Mouse (Mus musculus): Measurements from ENCODE around the gene Syt13.

DNA sequence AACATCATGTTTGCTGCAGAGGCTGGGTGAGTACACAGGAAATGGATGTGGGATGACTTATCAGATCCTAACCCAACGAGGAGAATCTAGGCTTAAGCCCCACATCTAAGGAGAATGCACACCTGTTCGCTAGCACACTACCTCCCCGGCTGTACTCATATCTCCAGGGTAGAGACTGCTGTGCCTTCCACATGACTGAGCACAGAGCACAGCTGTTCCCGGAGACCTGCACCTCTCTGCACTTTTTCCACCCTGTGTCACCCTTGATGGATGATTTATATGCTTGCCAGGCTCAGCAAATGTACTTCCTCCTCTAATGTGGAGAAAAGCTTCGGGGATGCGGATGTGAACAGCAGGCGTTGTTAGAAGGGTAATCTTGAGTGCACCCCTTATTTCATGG, 16.2 kb downstream of the Syt13 start:
- TF ChIP-seq USF1 (IDR thresholded peaks at IDR 0.05; ENCODE audit: low read depth, low read length) (no peak), TCF12 (IDR thresholded peaks at IDR 0.05; ENCODE audit: low read depth, low read length) (no peak), MYC (IDR thresholded peaks at IDR 0.05; ENCODE audit: low read depth, low read length) (no peak), GABPA (IDR thresholded peaks at IDR 0.05; ENCODE audit: insufficient replicate concordance, low read depth, low read length) (no peak), ELF1 (IDR thresholded peaks at IDR 0.05; ENCODE audit: low read depth, low read length) (no peak), MAFK (IDR thresholded peaks at IDR 0.05; ENCODE audit: insufficient replicate concordance, low read length) (no peak), CTCF (conservative IDR thresholded peaks at IDR 0.05 in 1 of 2, IDR thresholded peaks at IDR 0.05 in 1 of 2; ENCODE audit: low read depth in 2 of 2, low read length in 2 of 2) (no peak), SIN3A (IDR thresholded peaks at IDR 0.05; ENCODE audit: low read length) (no peak), POLR2A (IDR thresholded peaks at IDR 0.05; ENCODE audit: low read depth, low read length) (no peak), ZKSCAN1 (IDR thresholded peaks at IDR 0.05; ENCODE audit: borderline replicate concordance, low read depth, low read length) (no peak), POLR2AphosphoS2 (IDR thresholded peaks at IDR 0.05; ENCODE audit: low read depth, low read length) (no peak), EP300 (IDR thresholded peaks at IDR 0.05; ENCODE audit: low read length) (no peak), CHD2 (IDR thresholded peaks at IDR 0.05; ENCODE audit: low read length) (no peak), TBP (conservative IDR thresholded peaks at IDR 0.05; ENCODE audit: low read depth, low read length) (no peak)

All from CH12.LX (cell line).